Mouse (Mus musculus): ENCODE measurements at regions not wholly inside any gene's neighbourhood (a gene's known extent, or its start where the extent isn't known, plus 50 kb on each side); places are given as distances from the start of the nearest gene placed in this dataset.

- TF ChIP-seq CTCF (IDR thresholded peaks at IDR 0.05; ENCODE audit: low read depth), result 0 out of 2 replicates have a peak, but pooled peaks have one; percentile 9
- no peak for TF ChIP-seq EP300 (optimal IDR thresholded peaks at IDR 0.05)
- Histone ChIP-seq H3K9ac (ENCODE audit: low read length) (no peak overlapping the region), H3K4me3 (ENCODE audit: low read depth, low read length) (no peak overlapping the region), H3K27ac (replicated peaks) (no peak overlapping the region), H3K9me3 (ENCODE audit: control insufficient read depth, low read length) (no peaks in the 10 kb centered on the region), H3K27me3 (ENCODE audit: control insufficient read depth, insufficient read depth, low read length) (no peaks in the 10 kb centered on the region), H3K4me1 (replicated peaks; ENCODE audit: control insufficient read depth, insufficient read depth) (no peaks in the 10 kb centered on the region), H3K36me3 (ENCODE audit: control insufficient read depth, insufficient read depth, low read length) (no peaks in the 10 kb centered on the region), H3K4me2 (replicated peaks; ENCODE audit: low read depth) (no peak overlapping the region)
- ATAC-seq (ENCODE audit: low FRiP score, low TSS enrichment) (no peak), DNase-seq (ENCODE audit: low spot score) (no peak)
- WGBS, result 75% methylated on average over 4 of the region's 4 CpGs
These were observed 159.5 kb upstream of the Eef2kmt start for GRCm38 (mm10) chr16:5415310-5415709.

GRCm38 (mm10) chr16:5411819-5412385 lies 156.1 kb upstream of the Eef2kmt start:
- no peak overlapping the region for H3K9ac ChIP-seq (ENCODE audit: low read length)
- no peaks in the 10 kb centered on the region for H3K9me3 ChIP-seq (ENCODE audit: control insufficient read depth, low read length)
- 66% methylated on average over 5 of the region's 5 CpGs for WGBS
- no peak overlapping the region for H3K27ac ChIP-seq (replicated peaks)
- no peak overlapping the region for H3K4me2 ChIP-seq (replicated peaks; ENCODE audit: low read depth)
- H3K27me3 ChIP-seq (ENCODE audit: control insufficient read depth, insufficient read depth, low read length), result no peaks in the 10 kb centered on the region
- no peak overlapping the region for H3K4me3 ChIP-seq (ENCODE audit: low read depth, low read length)
- no peaks in the 10 kb centered on the region for H3K4me1 ChIP-seq (replicated peaks; ENCODE audit: control insufficient read depth, insufficient read depth)
- ATAC-seq (ENCODE audit: low FRiP score, low TSS enrichment) (no peak), DNase-seq (ENCODE audit: low spot score) (no peak)
- no peaks in the 10 kb centered on the region for H3K36me3 ChIP-seq (ENCODE audit: control insufficient read depth, insufficient read depth, low read length)
- no peak for TF ChIP-seq EP300 (optimal IDR thresholded peaks at IDR 0.05)
- TF ChIP-seq CTCF (IDR thresholded peaks at IDR 0.05; ENCODE audit: low read depth), result no peak

- H3K4me1 ChIP-seq (replicated peaks; ENCODE audit: control insufficient read depth, insufficient read depth), result no peaks in the 10 kb centered on the region
- H3K9ac ChIP-seq (ENCODE audit: low read length), result no peak overlapping the region
- H3K4me3 ChIP-seq (ENCODE audit: low read depth, low read length), result no peak overlapping the region
- H3K4me2 ChIP-seq (replicated peaks; ENCODE audit: low read depth), result no peak overlapping the region
- ATAC-seq (ENCODE audit: low FRiP score, low TSS enrichment) (peak; percentile 47; the same call in 1 of the 2 replicates), DNase-seq (ENCODE audit: low spot score) (peak; percentile 77)
- no peak overlapping the region for H3K27ac ChIP-seq (replicated peaks)
- WGBS, result 6% methylated on average over 11 of the region's 11 CpGs
- no peaks in the 10 kb centered on the region for H3K36me3 ChIP-seq (ENCODE audit: control insufficient read depth, insufficient read depth, low read length)
- TF ChIP-seq CTCF (IDR thresholded peaks at IDR 0.05; ENCODE audit: low read depth) (peak; percentile 83), EP300 (optimal IDR thresholded peaks at IDR 0.05) (no peak)
- H3K27me3 ChIP-seq (ENCODE audit: control insufficient read depth, insufficient read depth, low read length), result no peaks in the 10 kb centered on the region
- H3K9me3 ChIP-seq (ENCODE audit: control insufficient read depth, low read length), result no peaks in the 10 kb centered on the region
These were observed 150.9 kb upstream of the Eef2kmt start for GRCm38 (mm10) chr16:5406711-5407110.

- no peak for ATAC-seq (ENCODE audit: low FRiP score, low TSS enrichment)
- 70% methylated on average over 5 of the region's 5 CpGs for WGBS
These were observed 137.6 kb upstream of the Eef2kmt start for GRCm38 (mm10) chr16:5393336-5393735.

GRCm38 (mm10) chr16:5382930-5383329 lies 127.1 kb upstream of the Eef2kmt start:
- Histone ChIP-seq H3K9me3 (ENCODE audit: control insufficient read depth, low read length) (no peaks in the 10 kb centered on the region), H3K36me3 (ENCODE audit: control insufficient read depth, insufficient read depth, low read length) (no peaks in the 10 kb centered on the region), H3K4me1 (replicated peaks; ENCODE audit: control insufficient read depth, insufficient read depth) (no peaks in the 10 kb centered on the region), H3K4me2 (replicated peaks; ENCODE audit: low read depth) (no peak overlapping the region), H3K4me3 (ENCODE audit: low read depth, low read length) (no peak overlapping the region), H3K9ac (ENCODE audit: low read length) (no peak overlapping the region), H3K27me3 (ENCODE audit: control insufficient read depth, insufficient read depth, low read length) (no peaks in the 10 kb centered on the region), H3K27ac (replicated peaks) (no peak overlapping the region)
- WGBS, result 40% methylated on average over 4 of the region's 4 CpGs
- ATAC-seq (ENCODE audit: low FRiP score, low TSS enrichment) (no peak), DNase-seq (ENCODE audit: low spot score) (no peak)
- TF ChIP-seq EP300 (optimal IDR thresholded peaks at IDR 0.05), result no peak
- no peak for TF ChIP-seq CTCF (IDR thresholded peaks at IDR 0.05; ENCODE audit: low read depth)

More at GRCm38 (mm10) chr16:5393336-5393735, 137.6 kb upstream of the Eef2kmt start:
- no peak for DNase-seq (ENCODE audit: low spot score)
- H3K4me2 ChIP-seq (replicated peaks; ENCODE audit: low read depth), result no peak overlapping the region
- TF ChIP-seq EP300 (optimal IDR thresholded peaks at IDR 0.05), result no peak
- TF ChIP-seq CTCF (IDR thresholded peaks at IDR 0.05; ENCODE audit: low read depth), result no peak
- H3K4me1 ChIP-seq (replicated peaks; ENCODE audit: control insufficient read depth, insufficient read depth), result no peaks in the 10 kb centered on the region
- no peak overlapping the region for H3K9ac ChIP-seq (ENCODE audit: low read length)
- H3K4me3 ChIP-seq (ENCODE audit: low read depth, low read length), result no peak overlapping the region
- no peaks in the 10 kb centered on the region for H3K27me3 ChIP-seq (ENCODE audit: control insufficient read depth, insufficient read depth, low read length)
- no peak overlapping the region for H3K27ac ChIP-seq (replicated peaks)
- no peaks in the 10 kb centered on the region for H3K9me3 ChIP-seq (ENCODE audit: control insufficient read depth, low read length)
- no peaks in the 10 kb centered on the region for H3K36me3 ChIP-seq (ENCODE audit: control insufficient read depth, insufficient read depth, low read length)

- no peak overlapping the region for H3K4me3 ChIP-seq (ENCODE audit: low read depth, low read length)
- DNase-seq (ENCODE audit: low spot score), result no peak
- TF ChIP-seq EP300 (optimal IDR thresholded peaks at IDR 0.05) (no peak), CTCF (IDR thresholded peaks at IDR 0.05; ENCODE audit: low read depth) (no peak)
- no peak overlapping the region for H3K9ac ChIP-seq (ENCODE audit: low read length)
- 16% methylated on average over 6 of the region's 6 CpGs for WGBS
- H3K36me3 ChIP-seq (ENCODE audit: control insufficient read depth, insufficient read depth, low read length), result no peaks in the 10 kb centered on the region
- no peak overlapping the region for H3K4me2 ChIP-seq (replicated peaks; ENCODE audit: low read depth)
- ATAC-seq (ENCODE audit: low FRiP score, low TSS enrichment), result 0 out of 2 replicates have a peak, but pooled peaks have one; percentile 32
- H3K27me3 ChIP-seq (ENCODE audit: control insufficient read depth, insufficient read depth, low read length), result no peaks in the 10 kb centered on the region
- H3K4me1 ChIP-seq (replicated peaks; ENCODE audit: control insufficient read depth, insufficient read depth), result no peaks in the 10 kb centered on the region
- no peak overlapping the region for H3K27ac ChIP-seq (replicated peaks)
- no peaks in the 10 kb centered on the region for H3K9me3 ChIP-seq (ENCODE audit: control insufficient read depth, low read length)
These were observed 126.6 kb upstream of the Eef2kmt start for GRCm38 (mm10) chr16:5382228-5382884.

Data from stomach, postnatal 0 days (tissue).